Mouse (Mus musculus) lung, postnatal 0 days (tissue): ENCODE results near the gene Pmm2.

ENCODE experiments used
- CTCF ChIP-seq: IDR thresholded peaks from 2 replicates; pipeline ENCODE4 v1.5.1; 2016; ENCODE audit warnings: antibody characterized with exemption, mild to moderate bottlenecking
- EP300 ChIP-seq: IDR thresholded peaks from 2 replicates; pipeline ENCODE4 v1.6.1; 2016; ENCODE audit warnings: antibody characterized with exemption, mild to moderate bottlenecking, control low read depth

DNA sequence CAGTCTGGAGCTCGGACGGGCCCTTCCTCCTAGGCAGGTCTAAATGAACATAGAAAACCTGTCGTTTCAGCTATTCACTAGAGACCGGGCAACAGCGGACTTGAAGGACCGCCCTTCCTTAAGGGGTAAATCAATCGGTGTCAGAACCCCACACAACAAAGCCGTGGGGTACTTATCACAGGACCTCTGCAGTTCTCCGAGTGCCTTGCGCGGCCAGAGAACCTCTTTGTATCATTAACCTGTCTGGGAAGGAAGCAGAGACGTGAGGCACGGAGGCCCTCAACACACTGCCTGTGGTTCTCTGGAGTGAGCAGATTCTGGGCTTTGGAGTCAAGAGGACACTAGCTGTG, 632 bp upstream of the Pmm2 start:
- TF ChIP-seq CTCF (no peak), EP300 (no peak)
